Mouse (Mus musculus) heart, embryonic 15.5 days (tissue): Measurements from ENCODE around the gene Tff3. TPM values are rescaled to one million over a fixed set of nuclear protein-coding genes. Genes with fewer than 3 reads are reported as not detected.

Experiments used
- polyA plus RNA-seq: library from polyadenylated mRNA; unstranded; fragments of >200 nt; fragmentation: Nextera tagmentation; extraction: Ambion mirVana; gene quantifications from 2 replicates; pipeline ENCODE4 v1.2.1, GENCODE M21; 2015

The Tff3 gene
- polyA plus RNA-seq, 1 experiment from 2014 or later: not detected

Other genes starting within 250 kb of the Tff3 start
- gene Glp1r, start 227.8 kb downstream of the Tff3 start, polyA plus RNA-seq: 0.55 and 0.94 TPM in 2 replicates
- gene Umodl1, start 175.0 kb downstream of the Tff3 start, polyA plus RNA-seq: 0.11 and 1.9 TPM in 2 replicates
- 10.4 and 12.1 TPM in 2 replicates for gene Abcg1, start 72.0 kb downstream of the Tff3 start, polyA plus RNA-seq
- not detected in 2 replicates for gene Tff2, start 14.6 kb upstream of the Tff3 start, polyA plus RNA-seq
- not detected in 2 replicates for gene Tff1, start 35.6 kb upstream of the Tff3 start, polyA plus RNA-seq
- 0.06 TPM in 1 of 2 replicates, not detected in the other for gene Tmprss3, start 69.3 kb upstream of the Tff3 start, polyA plus RNA-seq
- gene Ubash3a, start 78.2 kb upstream of the Tff3 start, polyA plus RNA-seq: 0.37 and 4.0 TPM in 2 replicates
- 2.2 and 2.3 TPM in 2 replicates for gene Rsph1, start 147.7 kb upstream of the Tff3 start, polyA plus RNA-seq
- 8.7 and 9.1 TPM in 2 replicates for gene Slc37a1, start 157.1 kb upstream of the Tff3 start, polyA plus RNA-seq